8 mouse cellular contexts compared by ENCODE assay signal in the genomic region with DNA sequence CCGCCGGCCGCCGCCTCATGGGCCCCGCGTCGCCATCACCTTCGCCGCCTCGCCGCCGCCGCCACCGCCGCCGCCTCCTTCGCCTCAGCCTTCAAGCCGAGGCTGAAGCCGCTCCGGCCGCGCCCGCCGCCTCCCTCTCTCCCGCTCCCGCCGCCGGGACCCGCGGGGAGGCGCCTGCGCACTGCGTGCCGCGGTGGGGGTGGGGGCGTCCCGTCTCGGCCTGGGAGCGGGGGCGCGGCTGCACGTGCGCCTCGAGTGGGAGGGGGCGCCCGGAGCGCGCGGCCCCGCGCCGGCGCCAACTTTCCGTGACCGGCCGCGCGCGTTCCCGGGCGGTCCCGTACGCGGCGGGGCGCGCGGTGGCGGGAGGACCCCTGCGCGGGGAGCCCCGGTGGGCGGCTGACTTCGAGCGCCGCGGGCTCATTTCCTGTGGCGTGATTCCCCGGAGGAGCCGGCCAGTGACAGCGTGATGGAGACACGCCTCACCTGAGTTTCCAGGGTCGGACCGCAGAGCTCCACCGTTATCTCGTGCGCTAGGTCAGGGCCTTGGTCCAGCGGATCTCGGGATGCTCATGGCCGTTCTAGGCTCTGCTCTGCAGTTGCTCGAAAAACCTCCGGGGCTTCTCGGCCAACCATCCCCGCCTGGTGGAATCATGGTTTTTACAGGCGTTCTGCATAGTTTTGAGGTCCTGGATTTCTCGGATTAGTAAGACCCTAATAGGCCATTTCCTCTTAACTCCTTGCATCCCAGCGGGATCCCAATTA. TPM values are rescaled to one million over a fixed set of nuclear protein-coding genes. Genes with fewer than 3 reads are reported as not detected.
A peak's percentile ranks its signal among the peaks of the same experiment; 100 is the strongest.
DNase-seq lines count a peak whose midpoint lies in the region; TF ChIP-seq lines count a peak whose summit lies in the region.

TSS of gene Gjc1 (minus strand) at position 680 of the 762 bp plus-strand sequence.

- peak; percentile 37 to 46 for DNase-seq in left cerebral cortex, adult 2 months (ENCODE audit: extremely low spot score in 1 of 2, low spot score in 2 of 2)
- DNase-seq in left cerebral cortex, adult 11 months (ENCODE audit: low spot score) = no peak
- DNase-seq in cerebellum, postnatal 4 days (ENCODE audit: low spot score in 2 of 2) = peak; percentile 38 to 76
- peak; percentile 53 to 60 for DNase-seq in gastrocnemius, postnatal 36 days
- DNase-seq in induced T-regulatory cell, adult 2 months (ENCODE audit: low read depth) = peak; percentile 43
- DNase-seq in liver = peak; percentile 56
- peak; percentile 79 for DNase-seq in neural tube, embryonic 10.5 days (ENCODE audit: extremely low spot score, low spot score)
- DNase-seq in thymus, postnatal 4 days = peak; percentile 66

- H3K27ac ChIP-seq in left cerebral cortex, adult 2 months = peak within 1 kb of the TSS; percentile 47

- intact Hi-C loops in left cerebral cortex, adult 2 months (cut with DNase I) = loop anchor here (5.0 kb wide), 1 partner anchor 42 kb away; no protein-coding TSS in a partner anchor
- intact Hi-C loops in gastrocnemius, postnatal 36 days (cut with DNase I) = loop anchor here (2.0 kb wide), 1 partner anchor 42 kb away; no protein-coding TSS in a partner anchor

- peak; percentile 12 for TF ChIP-seq CTCF in left cerebral cortex, adult 2 months (IDR thresholded peaks at IDR 0.05)

- peak within 1 kb of the TSS; percentile 61 for H3K4me3 ChIP-seq in left cerebral cortex, adult 2 months

RNA-seq across cellular contexts. Expression of gene Gjc1, which starts in this region (rescaled TPM):
- total RNA-seq in left cerebral cortex, adult 2 months (2021) = 1 to 10 TPM; 6.1 to 6.6 TPM
- total RNA-seq in gastrocnemius, postnatal 36 days (2021) = 1 to 10 TPM; 4.6 to 5.8 TPM
